Mouse (Mus musculus) layer of hippocampus, postnatal 25 days (tissue): ENCODE measurements at regions not wholly inside any gene's neighbourhood (a gene's known extent, or its start where the extent isn't known, plus 50 kb on each side); places are given as distances from the start of the nearest gene placed in this dataset.
"Not testable (repeated sequence)": the region's sequence is repeated elsewhere in the genome, so short reads cannot be mapped to it uniquely, and the experiment has no call there.

Source experiments
- DNase-seq, 2 experiments: peaks; one replicate each; pipeline ENCODE4 v3.0.0; 2022; ENCODE audit warnings: mixed read lengths in 2 of 2, low spot score in 1 of 2; ENCODE audit errors: extremely low spot score in 1 of 2

GRCm38 (mm10) chr2:108755821-108756220 lies 524.7 kb upstream of the Kif18a start:
- no peak for DNase-seq

DNA sequence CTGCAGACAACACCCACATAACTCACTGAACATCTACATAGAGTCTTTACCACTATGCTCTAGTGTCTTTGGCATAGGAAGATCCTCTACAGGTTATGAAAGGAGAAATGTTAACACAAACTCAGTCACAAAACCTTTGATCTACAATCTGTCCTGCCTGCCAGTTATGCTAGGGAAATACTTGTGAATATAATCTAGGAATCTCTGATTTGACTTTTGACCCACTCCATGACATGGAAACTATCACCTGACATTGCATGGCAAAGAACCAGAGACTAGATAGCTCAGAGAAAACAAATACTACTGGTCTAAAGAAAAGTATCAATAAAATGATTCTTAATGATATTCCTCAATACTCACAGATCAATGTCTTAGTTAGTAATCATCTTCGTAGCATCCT lies 524.3 kb upstream of the Kif18a start:
- no peak for DNase-seq

DNA sequence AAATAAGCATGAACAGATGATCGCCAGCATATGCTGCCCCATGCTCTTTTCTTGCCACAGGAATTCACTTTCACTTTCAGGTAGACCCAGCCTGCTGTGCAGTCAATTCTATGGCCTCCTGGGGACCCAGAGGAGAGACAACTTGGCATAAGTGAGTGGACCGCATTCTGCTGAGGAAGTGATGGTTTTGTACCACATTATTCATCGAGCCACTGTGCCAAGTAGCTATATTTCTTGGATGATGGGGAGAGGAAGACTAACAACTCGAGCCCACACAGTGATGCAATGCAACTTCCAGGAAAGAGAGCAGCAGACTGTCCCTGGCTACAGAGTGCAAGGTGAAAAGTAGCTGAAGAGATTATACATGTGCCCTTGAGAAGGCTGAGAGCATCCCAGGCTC lies 515.8 kb upstream of the Kif18a start:
- DNase-seq, result no peak

- DNase-seq, result no peak
Measured at GRCm38 (mm10) chr2:108766461-108766860, 514.1 kb upstream of the Kif18a start.

- no peak for DNase-seq
Measured at GRCm38 (mm10) chr2:108770383-108770782, 510.2 kb upstream of the Kif18a start.

DNA sequence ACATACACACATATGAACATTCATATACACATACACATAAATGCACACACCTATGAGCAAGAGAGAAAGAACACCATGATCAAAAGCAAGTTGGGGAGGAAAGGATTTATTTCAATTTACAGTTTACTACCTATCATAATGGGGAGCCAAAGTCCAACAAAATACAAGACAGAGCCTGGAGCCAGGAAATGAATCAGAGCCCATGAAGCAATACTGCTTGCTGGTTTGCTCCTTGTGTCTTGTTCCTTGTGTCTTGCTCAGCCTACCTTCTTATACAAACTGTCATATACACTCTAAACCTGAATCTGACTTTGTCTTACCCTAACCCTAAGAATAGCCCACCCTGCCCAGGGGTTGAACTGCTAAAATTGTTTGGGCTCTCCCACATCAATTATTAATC lies 497.1 kb upstream of the Kif18a start:
- DNase-seq, result no peak

- DNase-seq, result no peak
Measured at GRCm38 (mm10) chr2:108785161-108785957, 495.2 kb upstream of the Kif18a start.

GRCm38 (mm10) chr2:108789166-108789565 lies 491.4 kb upstream of the Kif18a start:
- DNase-seq, result no peak

- no peak for DNase-seq
Measured at GRCm38 (mm10) chr2:108795145-108795544, 485.4 kb upstream of the Kif18a start.

DNA sequence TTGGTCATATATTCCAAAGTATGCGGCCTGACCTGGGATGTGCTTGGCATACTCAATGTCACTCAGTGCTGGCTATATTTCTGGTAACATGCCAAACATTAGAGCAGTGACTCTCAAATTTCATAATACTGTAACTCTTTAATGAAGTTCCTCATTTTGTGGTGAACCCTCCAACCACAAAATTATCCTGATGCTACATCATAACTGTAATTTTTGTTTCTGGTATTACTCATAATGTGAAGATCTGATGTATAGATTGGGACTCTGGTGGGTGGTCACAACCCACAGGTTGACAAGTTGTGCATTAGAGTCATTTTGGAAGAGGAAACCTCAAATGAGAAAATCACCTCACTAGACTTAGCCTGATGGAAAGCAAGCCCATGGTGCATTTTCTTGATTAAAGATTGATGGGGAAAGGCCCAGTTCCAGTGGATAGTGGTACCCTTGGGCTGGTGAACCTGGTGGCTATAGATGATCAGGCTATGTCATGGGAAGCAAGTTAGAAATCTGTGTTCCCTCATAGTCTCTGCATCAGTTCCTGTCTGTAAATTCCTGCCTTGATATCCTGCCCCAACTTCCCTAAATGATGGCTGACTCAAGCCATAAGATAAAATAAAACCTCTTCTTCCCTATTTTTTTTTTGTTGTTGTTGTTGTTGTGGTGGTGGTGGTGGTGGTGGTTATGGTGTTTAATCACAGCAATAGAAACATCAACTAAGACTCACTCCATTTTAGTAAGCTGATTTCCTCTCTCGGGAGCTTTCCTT lies 483.5 kb upstream of the Kif18a start:
- no peak for DNase-seq

DNA sequence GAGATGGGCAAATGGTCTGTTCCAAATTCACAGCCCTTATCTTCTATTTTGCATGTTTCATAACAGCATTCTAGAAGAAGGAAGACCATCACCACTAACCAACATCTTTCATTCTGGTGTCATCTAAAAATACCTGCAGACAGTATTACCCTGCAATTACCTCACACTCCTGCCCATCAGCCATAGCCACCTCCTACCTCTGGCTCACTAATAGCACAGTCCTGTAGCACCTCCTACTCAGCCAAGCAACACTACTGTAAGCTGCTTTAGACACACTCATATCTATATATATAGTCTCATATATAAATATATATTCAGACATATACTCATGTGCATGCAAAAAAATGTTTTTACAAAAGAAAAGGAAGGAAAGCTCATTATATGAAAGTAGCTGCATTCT lies 468.2 kb upstream of the Kif18a start:
- DNase-seq, result no peak

DNA sequence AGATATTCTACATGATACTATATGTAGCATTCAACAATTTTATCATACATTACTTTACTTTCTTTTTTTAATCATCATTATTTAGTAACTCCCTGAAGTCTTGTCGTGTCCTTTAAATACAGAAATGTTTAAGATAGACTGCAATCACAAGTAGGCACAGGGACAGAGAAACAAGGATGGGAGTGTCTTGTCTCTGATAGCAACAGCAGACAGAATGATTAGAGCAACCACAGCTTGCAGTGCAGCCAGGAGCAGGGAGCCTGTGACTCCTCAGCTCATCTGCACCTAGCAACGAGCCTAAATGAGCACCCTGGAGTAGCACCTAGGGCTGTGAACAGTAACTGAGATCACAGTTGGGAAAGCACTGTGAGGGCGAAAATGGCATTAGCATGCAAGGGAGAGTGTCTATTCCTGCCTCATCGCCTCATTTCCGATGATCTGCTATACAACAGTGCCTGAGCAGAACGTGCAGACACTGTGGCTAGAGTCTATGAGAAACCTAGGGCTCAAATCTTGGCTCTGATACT lies 467.4 kb upstream of the Kif18a start:
- DNase-seq, result no peak

DNA sequence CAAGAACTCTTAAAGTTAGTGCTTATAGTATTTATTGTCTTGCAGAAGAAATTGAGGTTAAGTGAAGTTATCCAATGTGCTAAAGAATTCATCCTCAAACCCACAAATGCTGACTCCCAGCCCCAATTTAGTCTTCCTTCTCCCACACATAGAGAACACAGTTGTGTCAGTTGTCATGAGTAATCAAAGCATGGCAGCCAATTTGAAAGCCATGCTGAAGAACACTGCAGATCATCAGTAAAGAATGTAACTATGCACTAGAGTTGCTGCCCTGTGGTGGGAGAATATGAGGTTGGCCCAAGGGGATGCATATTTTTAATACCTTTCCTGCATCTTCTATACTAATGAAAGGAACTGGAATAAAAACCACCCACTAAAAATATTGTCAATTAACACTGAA lies 464.0 kb upstream of the Kif18a start:
- DNase-seq, result no peak

- no peak for DNase-seq
Measured at GRCm38 (mm10) chr2:108824025-108824424, 456.5 kb upstream of the Kif18a start.

GRCm38 (mm10) chr2:108825981-108826380 lies 454.6 kb upstream of the Kif18a start:
- DNase-seq, result no peak

- DNase-seq, result no peak
Measured at GRCm38 (mm10) chr2:108827106-108827838, 453.3 kb upstream of the Kif18a start.

DNA sequence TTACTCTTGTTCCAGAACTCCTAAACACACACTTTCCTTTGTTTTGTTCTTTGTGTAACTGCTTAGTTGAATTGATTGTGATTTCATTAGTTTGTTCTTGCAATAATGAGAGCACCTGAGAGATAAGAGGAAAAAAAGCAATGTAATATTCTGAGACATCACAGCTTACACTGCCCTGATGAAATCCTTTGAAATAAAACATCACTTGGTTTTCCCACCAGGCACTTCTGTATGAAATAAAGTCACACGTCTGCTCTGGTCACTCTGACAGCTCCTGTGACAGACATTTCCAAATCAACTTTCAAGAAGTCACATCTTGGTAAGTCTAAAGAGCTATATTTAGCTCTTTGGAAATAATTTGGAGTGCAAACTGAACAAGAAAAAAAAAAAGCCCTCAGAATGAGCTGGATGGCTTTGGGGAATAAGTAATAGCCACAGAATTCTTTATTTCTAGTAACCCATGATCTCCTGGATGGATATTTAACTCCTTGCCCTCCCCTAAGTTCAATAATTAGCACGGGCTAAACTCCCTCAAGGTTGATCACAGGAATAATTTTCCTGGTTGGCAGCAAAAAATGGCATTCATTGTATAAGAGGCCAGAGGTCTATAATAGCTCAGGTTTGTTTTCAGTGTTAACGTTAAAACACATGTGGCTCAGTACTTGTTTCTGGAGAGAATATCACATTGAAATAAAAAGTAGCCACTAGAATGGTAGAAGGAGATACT lies 452.4 kb upstream of the Kif18a start:
- no peak for DNase-seq

DNA sequence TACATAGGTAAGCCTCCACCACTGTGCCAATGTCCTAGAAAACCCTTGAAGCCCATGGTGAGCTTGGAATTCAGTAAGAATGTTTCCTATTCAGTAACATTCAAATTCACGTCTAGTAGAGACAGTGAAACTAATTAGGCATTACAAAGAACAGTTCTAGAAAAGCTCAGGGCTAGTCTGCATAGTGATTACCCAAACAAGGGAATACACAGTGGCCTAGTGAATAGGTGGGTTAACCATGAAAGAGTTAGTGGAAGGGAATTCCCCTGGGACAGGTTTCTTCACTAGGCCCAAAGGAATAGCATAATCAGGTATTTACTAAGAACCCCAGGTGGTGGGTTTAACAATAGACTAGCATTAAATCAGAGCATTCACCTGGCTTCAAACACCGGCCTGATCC lies 436.7 kb upstream of the Kif18a start:
- not testable (repeated sequence) for DNase-seq

- DNase-seq, result no peak
Measured at GRCm38 (mm10) chr2:108848051-108848450, 432.5 kb upstream of the Kif18a start.

GRCm38 (mm10) chr2:108854399-108854798 lies 426.1 kb upstream of the Kif18a start:
- no peak for DNase-seq
